Mouse (Mus musculus): ENCODE measurements around the gene Letm1.
A peak's percentile ranks its signal among the peaks of the same experiment; 100 is the strongest.

Gene Letm1

DNA sequence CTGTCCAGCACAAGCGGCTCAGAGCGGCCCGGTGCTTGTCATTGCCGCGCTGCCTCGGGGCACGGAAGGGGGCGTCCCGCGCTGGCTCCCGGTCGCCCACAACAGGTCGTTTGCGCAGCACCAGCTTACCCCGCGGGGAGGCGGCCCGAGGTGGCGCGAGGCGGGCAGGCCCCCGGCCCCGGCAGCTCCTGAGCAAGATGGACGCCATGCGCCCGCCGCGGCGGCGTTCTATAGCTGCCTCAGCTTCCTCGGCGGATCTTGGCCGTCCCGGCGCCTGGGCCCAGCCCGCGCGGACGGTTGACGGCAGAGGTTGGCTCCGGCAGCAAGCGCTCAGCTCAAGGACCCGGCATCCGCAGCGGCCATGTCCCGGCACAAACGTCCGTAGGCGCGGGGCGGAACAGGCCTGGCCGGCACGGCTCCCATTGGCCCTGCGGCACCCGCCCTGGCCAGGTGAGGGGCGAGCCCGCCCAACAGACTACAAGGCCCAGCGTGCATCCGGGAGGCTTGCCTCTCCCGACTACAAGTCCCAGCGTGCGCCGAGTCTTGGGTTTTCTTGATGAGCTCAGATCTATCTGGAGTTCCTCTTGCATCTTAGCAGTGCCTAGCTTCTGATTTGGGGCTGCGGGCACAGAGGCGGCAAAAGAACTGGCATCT lies at the start of gene Letm1:
Letm1 (minus strand) TSS at position 473 of the 654 bp plus-strand sequence.
- DNase-seq (ENCODE audit: low spot score): peak; percentile 79

DNA sequence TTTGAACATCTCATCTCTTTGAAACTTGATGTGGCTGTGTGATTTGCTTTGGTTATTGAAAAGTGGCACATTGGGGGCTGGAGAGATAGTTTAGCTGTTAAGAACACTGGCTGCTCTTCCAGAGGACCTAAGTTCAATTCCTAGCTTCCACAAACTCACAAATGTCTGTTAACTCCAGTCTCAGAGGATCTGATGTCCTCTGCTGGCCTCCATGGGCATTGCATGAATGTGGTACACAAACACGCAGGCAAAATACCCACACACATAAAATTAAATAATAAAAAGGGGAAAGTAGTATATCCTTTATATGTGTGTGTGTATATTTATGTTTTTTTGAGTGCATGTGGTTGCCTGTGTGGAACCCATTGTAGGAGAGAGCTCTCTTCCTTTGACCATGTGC lies 48.2 kb upstream of the Letm1 start:
- DNase-seq (ENCODE audit: low spot score): no peak

DNA sequence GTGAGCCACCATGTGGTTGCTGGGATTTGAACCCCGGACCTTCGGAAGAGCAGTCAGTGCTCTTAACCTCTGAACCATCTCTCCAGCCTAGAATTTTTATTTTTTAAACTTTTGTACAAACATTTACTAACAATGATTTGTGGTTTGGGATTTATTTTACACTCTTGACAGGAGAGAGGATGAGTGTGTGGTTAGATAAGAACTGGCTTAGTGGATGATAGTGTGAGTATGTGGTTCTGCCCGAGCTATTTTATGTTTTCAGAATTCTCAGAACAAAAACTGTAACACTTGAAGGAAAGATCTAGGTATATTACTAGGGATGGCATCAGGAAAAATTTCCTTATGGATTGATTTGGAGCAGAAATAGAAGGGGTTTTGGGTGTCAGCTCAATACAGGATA lies 47.3 kb upstream of the Letm1 start:
- no peak for DNase-seq (ENCODE audit: low spot score)

DNA sequence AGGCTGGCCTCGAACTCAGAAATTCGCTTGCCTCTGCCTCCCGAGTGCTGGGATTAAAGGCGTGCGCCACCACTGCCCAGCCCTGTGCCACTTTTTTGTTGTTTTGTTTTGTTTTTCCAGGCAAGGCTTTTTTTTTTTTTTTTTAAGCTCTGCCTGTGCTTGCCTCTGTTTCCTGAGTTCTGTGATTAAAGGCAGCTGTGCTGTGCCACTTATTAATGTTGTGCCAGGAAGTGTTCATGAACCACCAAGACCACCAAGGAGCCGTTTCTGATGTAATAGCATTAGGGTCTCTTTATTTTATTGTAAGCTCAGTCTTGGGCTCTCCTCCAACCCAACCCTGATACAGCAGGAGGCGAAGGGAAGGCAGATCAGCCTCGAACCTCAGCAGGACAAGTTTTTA lies 45.5 kb upstream of the Letm1 start:
- no peak for DNase-seq (ENCODE audit: low spot score)

- DNase-seq (ENCODE audit: low spot score): no peak
Observed at GRCm38 (mm10) chr5:33826001-33826400, 43.4 kb upstream of the Letm1 start.

DNA sequence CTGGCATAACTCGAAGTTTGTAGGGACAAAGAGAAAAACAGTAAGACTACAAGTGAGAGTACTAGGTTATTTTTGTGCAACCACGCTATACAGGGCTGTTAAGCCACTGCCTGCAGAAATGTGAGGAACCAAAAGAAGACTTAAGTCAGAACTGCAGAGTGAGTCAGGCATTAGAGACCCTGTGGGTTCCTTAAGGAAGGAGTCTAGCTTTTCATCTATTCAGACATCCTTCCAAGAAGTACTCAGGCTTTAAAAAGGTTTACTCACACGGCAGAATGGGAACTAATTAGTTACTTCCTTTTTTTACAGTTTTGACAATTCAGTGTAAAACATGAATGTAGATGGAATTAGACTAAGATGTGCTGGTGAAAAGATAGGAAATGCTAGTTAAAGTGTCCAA lies 39.8 kb upstream of the Letm1 start:
- DNase-seq (ENCODE audit: low spot score): no peak

DNA sequence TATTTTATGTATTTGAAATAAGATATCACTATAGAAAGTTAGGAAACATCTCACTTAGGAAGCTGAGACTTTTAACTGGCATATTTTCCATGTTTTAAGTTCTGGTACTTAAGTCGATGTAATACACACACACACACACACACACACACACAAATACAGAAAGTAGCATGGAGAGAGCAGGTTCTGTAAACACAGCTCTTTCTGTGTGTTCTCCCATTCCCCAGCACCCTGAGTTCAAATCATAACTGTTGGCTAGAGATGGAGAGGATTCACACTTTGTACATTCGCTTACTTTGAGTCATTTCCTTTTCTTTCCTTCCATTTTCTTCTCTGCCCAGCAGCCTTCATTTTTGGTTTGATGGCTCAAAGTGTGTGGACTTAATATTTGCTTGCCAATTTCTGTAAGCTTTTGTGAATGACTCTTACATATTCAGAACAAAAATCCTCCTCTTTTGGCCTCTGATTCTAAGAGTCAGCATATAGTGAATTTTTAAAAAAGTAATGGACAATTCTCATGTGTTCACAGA lies 39.3 kb upstream of the Letm1 start:
- no peak for DNase-seq (ENCODE audit: low spot score)

DNA sequence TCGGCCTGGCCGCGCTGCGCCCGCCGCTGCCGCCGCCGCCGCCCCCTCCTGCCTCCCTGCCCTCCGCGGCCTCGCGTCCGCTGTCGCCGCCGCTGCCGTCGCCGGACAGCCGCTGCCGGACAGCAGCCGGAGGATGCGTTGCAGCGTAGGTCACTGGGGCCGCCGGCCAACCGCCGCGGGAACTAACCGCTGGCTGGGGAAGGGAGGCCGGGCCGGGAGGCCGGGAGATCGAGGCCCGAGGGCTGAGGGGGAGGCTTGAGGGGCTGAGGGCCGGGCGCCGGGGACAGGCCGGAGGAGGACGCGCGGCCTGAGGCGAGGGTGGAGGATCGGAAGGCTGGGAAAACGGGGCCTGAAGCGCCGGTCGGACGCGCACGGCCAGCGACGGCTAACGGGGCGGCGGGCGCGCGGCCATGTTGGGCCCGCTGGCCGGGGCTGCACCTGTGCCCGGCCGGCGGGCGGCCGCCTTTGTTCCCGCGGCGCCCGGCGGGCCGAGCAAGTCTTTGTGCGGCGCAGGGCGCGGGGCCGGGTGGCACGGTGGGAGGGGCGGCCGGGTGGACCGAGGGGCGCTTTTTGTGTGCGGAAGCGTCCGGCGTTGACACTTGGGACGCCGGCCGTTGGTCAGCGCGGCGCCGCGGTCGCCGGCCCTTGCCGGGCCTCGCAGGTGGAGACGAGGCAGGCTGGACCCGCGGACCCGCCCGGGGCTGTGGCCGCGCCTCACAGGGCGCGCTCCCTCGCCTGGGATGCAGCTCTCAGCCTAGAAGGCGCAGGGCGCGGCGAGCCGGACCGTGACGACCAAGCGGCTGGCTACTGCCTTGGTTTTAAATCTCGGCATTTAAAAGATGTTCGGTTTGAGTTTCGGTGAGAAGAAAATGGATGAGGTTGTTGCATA lies 38.4 kb upstream of the Letm1 start:
- no peak for DNase-seq (ENCODE audit: low spot score)

- peak; percentile 67 for DNase-seq (ENCODE audit: low spot score)
Observed at GRCm38 (mm10) chr5:33819876-33820732, 37.5 kb upstream of the Letm1 start, which contains the start of gene Nsd2. TSS of gene Nsd2 (plus strand) at chr5:33820725.

DNA sequence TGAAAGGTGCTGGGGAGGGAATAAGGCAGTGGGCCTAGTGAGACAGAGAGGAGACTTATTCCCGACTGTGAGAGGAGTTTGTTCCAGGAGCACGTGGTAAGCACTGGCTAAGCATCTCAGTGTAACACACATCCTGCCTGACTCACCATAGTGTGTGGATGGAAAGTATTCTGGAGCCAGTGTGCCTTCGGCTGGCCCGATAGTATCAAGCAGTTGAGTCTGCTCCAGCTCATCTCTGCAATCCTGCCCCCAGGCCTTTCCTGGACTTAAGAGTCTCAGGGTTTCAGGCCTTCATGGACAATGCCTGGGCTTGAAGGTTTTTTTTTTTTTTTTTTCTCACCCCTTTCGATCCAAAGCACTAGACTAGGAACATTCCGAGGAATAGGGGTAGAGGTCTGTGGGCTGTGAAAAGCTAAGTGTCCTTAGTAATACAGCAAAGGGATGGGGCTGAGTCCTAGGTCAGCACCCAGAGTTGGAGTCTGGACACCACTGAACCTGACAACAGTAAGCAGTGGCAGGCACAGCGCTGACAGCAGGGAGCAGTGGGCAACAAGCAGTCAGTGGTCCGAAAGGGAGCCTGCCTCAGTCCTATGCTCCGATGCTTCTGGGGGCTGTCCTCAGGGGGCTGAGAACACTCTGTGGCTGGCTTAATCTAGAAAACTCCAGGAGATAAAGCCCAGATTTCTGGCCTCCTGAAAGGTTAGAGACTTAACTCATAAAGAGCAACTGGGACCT lies 36.7 kb upstream of the Letm1 start:
- no peak for DNase-seq (ENCODE audit: low spot score)

- no peak for DNase-seq (ENCODE audit: low spot score)
Observed at GRCm38 (mm10) chr5:33818104-33818503, 35.5 kb upstream of the Letm1 start.

DNA sequence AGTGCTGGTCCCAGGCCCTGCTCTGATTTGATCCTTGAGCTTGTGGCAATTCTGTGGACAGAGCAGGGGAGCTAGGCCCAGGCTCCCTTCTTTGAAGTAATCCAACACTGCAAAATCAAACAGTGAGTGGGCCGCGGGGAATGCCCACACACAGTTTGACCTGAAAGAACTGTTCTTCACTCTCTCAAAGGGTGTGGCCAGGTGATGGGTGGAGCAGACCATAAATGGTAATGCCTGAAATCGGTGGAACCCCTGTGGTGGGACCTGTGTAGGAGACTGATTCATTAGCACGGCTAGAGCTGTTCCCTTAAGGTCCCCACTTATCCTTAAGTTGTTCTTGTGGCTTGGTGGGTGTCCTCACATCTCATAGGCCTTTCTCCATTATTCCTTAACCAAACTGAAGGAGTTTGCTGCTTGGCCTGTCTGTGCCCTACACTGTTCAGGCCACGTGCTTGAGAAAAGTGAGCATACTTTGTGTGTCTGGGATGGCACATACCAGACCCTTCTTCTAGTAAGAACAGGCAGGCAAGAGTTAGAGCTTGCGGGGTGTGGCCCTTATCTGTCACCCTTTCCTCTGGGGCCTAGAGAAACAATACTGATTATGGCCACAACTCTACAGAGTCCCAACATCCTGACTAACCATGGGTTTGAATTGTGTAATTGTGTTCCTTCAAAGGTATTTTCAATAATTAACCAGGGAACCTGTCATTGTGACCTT lies 33.5 kb upstream of the Letm1 start:
- DNase-seq (ENCODE audit: low spot score): no peak

- DNase-seq (ENCODE audit: low spot score): no peak
Observed at GRCm38 (mm10) chr5:33811519-33811918, 28.9 kb upstream of the Letm1 start.

DNA sequence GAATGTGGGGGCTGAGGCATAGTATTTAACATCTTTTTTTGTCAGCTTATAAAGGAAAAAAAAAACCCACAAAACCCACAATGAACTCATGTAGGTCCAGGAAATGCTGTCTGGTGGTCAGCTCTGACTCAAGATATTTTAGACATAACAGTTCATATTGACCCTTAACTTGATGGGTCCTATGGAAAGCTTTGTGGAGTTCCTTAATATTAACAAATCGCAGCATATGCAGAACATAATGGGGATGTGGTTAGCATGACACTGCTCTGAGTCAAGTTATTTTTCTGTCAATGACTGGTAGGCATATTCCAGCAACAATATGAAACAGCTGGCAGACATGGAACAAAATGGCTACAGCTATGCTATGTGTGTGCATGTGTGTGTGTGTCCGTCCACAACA lies 20.7 kb upstream of the Letm1 start:
- no peak for DNase-seq (ENCODE audit: low spot score)

DNA sequence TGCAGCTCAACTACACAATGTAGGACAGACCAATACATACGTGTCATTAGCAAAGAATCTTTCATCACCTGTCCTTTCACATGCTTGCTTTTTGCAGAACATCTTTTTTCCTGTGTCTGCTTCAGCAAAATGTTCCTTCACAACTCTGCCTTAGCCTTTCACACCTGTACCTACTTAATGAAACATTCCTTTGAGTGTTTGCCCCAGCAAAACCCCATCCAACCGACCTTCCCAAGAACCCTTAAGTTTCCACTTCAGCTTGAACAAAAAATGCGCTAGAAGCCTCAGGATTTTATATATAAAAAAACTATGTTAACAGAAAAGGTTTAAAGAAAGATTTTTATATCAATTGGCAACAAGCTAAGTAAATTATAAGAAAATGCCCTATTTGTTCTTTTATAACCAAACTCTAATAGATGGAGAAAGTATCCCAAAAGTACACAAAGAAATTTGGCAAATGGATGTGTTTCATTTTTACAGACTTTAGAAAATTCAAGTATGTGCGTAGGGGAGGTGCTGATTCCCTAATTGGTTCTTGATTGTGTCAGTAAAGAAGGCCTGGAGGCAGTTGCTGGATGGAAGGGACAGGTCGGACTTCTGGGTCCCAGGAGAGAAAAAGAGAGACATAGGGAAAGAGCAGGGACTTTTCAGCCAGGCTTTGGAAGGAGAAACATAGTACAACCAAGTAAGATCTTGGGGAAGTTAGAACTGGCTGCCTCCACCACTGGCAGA lies 9.5 kb upstream of the Letm1 start:
- DNase-seq (ENCODE audit: low spot score): no peak

DNA sequence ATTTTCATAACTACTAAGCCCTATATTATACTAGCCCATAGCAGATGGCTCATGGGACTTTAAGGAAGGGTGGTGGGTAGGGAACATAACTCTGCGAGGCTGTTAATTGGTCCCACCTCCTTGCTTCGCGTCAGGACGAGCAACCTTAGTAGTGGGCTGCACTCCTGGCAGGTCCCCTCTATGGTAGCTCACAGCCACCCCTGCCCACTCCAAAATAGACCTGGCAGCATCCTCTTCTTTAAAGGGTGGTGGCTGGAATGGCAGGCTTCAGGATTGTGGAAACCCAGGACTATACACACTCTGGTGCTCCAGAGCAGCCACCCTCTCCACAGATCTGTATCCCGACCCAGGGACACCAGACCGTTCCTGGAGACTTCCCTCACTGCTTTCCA lies 378 bp upstream of the Letm1 start:
- DNase-seq (ENCODE audit: low spot score): no peak

GRCm38 (mm10) chr5:33781964-33782344 lies 663 bp downstream of the Letm1 start:
- DNase-seq (ENCODE audit: low spot score): no peak

GRCm38 (mm10) chr5:33777195-33777594 lies 5.4 kb downstream of the Letm1 start:
- DNase-seq (ENCODE audit: low spot score): no peak

DNA sequence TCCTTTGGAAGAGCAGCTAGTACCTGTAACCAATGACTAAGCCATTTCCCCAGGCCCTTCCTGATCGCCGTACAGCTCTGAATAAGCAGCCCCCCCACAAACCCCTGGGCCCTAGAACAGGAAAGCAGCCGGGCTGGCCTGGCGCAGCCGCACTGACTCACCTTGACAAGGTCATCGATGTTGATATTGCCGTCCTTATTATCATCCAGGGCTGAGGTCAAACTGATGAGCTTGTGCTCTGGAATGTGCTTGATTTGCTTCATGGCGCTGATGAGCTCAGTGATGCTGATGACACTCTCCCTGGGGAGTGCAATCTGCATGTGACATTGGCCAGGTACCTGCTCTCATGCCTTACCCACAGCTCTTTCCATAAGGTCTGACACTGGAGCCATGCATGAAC lies 39.1 kb downstream of the Letm1 start:
- no peak for DNase-seq (ENCODE audit: low spot score)

DNA sequence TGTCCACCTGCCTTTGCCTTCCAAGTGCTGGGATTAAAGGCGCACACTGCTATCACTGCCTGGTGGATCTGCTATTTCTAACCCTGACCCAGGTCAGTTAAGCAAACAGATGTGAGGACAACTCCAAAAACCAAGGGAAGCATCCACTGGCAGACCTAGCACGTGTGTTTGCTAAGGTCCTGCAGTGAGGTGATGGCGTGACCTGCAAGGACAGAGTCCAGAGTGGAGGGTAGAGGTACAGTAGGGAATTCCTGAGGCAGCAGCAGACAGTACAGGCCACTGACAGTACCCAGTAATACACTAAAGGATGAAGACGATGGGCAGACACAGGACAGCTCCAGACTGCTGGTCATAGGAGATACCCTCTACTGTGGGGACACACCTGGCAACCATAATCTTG lies 42.1 kb downstream of the Letm1 start:
- no peak for DNase-seq (ENCODE audit: low spot score)
